In the genomic region with DNA sequence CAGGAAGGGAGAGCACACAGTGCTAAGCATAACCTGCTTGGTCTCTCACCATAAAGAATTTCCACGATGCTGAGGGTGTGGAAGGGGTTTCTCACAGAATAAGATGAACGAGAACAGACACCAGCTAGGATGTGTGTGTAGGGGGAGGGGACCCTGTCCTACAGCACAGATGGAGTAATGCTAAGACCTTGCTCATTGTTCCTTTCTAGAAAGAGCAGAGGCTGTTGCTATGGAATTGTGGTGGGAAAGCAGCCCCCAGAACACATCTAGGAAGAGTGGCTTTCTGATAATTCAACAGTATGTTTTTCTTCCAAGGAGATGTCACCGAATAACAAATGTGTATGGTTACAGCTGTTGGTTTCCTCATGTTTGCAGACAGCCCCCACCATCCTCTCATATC, we compare ENCODE assay signal across 17 mouse cellular contexts.
"Had no signal": no experiment of that assay in that cellular context is flagged by ENCODE, and none has a peak within 500 bp of the region (broad histone marks: within the 10 kb centered on the region; RNA-seq: fewer than 3 reads in every experiment).

No protein-coding gene starts in this region.

- DNase-seq: kidney, adult 18-20 months; kidney, postnatal 10 days; kidney, postnatal 4 days; lung, adult 2 months; lung, postnatal 36 days; retina, postnatal 1 day; right cerebral cortex, postnatal 4 days; spleen, adult 18-20 months; thymus, adult 2 months; thymus, postnatal 25 days had no signal

- H3K9ac ChIP-seq: liver, embryonic 15.5 days had no signal

- H3K9me3 ChIP-seq: limb, embryonic 10.5 days had no signal

- H3K4me2 ChIP-seq: liver, embryonic 11.5 days; liver, embryonic 15.5 days; midbrain, embryonic 11.5 days had no signal

- H3K36me3 ChIP-seq: limb, embryonic 10.5 days; liver, embryonic 15.5 days had no signal

- ATAC-seq: lung, postnatal 0 days; midbrain, embryonic 16.5 days had no signal

- H3K27ac ChIP-seq: left cerebral cortex, adult 2 months; limb, embryonic 10.5 days; liver, embryonic 15.5 days had no signal

- H3K4me3 ChIP-seq: left cerebral cortex, adult 2 months; limb, embryonic 10.5 days; liver, embryonic 15.5 days had no signal

- H3K27me3 ChIP-seq: liver, embryonic 15.5 days had no signal

- H3K4me1 ChIP-seq: limb, embryonic 10.5 days; liver, embryonic 15.5 days had no signal
